Mouse (Mus musculus): Measurements from ENCODE around the gene Slc4a11.

GRCm38 (mm10) chr2:130693563-130693962 is 3.8 kb downstream of the Slc4a11 start:
- TF ChIP-seq CTCF (IDR thresholded peaks at IDR 0.05; ENCODE audit: insufficient read depth, low read depth, low read length) (no peak), POLR2A (IDR thresholded peaks at IDR 0.05; ENCODE audit: insufficient read depth, low read depth, low read length) (no peak)
